Mouse (Mus musculus) stomach, postnatal 0 days (tissue): ENCODE data around the gene Trim30c. TPM values are rescaled to one million over a fixed set of nuclear protein-coding genes. Genes with fewer than 3 reads are reported as not detected.
A peak's percentile ranks its signal among the peaks of the same experiment; 100 is the strongest.

ENCODE experiments used
- ATAC-seq: fragments of 200-750 bp; cut with Nextera tagmentation; 2 replicates; pipeline ENCODE4 v1.8.0; 2017; ENCODE audit not compliant: low FRiP score, low TSS enrichment
- DNase-seq: peaks from one replicate; pipeline ENCODE4 v3.0.0-alpha.2; 2016; ENCODE audit warnings: low spot score
- H3K27ac ChIP-seq: fragments of 300-500 bp; sonication (generic); replicated peaks from 2 replicates; pipeline ENCODE4 v1.5.1; 2014; ENCODE audit warnings: mild to moderate bottlenecking, control low read depth
- H3K27me3 ChIP-seq: fragments of 300-500 bp; sonication (generic); 2 replicates; pipeline ENCODE4 v1.6.1; 2014; ENCODE audit warnings: low read length; ENCODE audit not compliant: control insufficient read depth, insufficient read depth
- H3K36me3 ChIP-seq: fragments of 300-500 bp; sonication (generic); 2 replicates; pipeline ENCODE4 v1.6.1; 2014; ENCODE audit warnings: low read length, mixed read lengths; ENCODE audit not compliant: control insufficient read depth, insufficient read depth
- H3K4me1 ChIP-seq: fragments of 300-500 bp; sonication (generic); replicated peaks from 2 replicates; pipeline ENCODE4 v1.6.1; 2014; ENCODE audit warnings: antibody characterized with exemption; ENCODE audit not compliant: control insufficient read depth, insufficient read depth
- H3K4me2 ChIP-seq: fragments of 300-500 bp; sonication (generic); replicated peaks from 2 replicates; pipeline ENCODE4 v1.6.1; 2014; ENCODE audit warnings: low read depth, mild to moderate bottlenecking, control low read depth, moderate library complexity
- H3K4me3 ChIP-seq: fragments of 300-500 bp; sonication (generic); 2 replicates; pipeline ENCODE4 v1.5.1; 2014; ENCODE audit warnings: low read depth, low read length, control low read depth
- H3K9ac ChIP-seq: fragments of 300-500 bp; sonication (generic); 2 replicates; pipeline ENCODE4 v1.6.1; 2014; ENCODE audit warnings: mild to moderate bottlenecking, low read length, control low read depth, mixed read lengths
- H3K9me3 ChIP-seq: fragments of 300-500 bp; sonication (generic); 2 replicates; pipeline ENCODE4 v1.6.1; 2016; ENCODE audit warnings: low read length; ENCODE audit not compliant: control insufficient read depth
- CTCF ChIP-seq: IDR thresholded peaks from 2 replicates; pipeline ENCODE4 v1.5.1; 2016; ENCODE audit warnings: antibody characterized with exemption, low read depth, mild to moderate bottlenecking, moderate library complexity
- EP300 ChIP-seq: optimal IDR thresholded peaks from 2 replicates; pipeline ENCODE3; 2016; ENCODE audit warnings: antibody characterized with exemption
- WGBS: fragments of 180-500 bp; shearing (Covaris S2); extraction: QIAGEN DNeasy Blood & Tissue Kit; methylation state at CpG from one replicate; pipeline ENCODE4 v1.1.7; 2014; 5-methylcytosine and 5-hydroxymethylcytosine counted together
- polyA plus RNA-seq: library from polyadenylated mRNA; unstranded; fragments of >200 nt; fragmentation: Nextera tagmentation; extraction: Ambion mirVana; gene quantifications from 2 replicates; pipeline ENCODE4 v1.2.1, GENCODE M21; 2015

Trim30c gene
- polyA plus RNA-seq: 0.08 and 0.11 TPM in 2 replicates

GRCm38 (mm10) chr7:104400698-104401097 is at the start of gene Trim30c:
TSS of gene Trim30c (minus strand) at chr7:104400837.
- 75% methylated on average over 1 of the region's 1 CpGs for WGBS
- Histone ChIP-seq H3K4me2 (no peak within 1 kb of the TSS), H3K27ac (no peak within 1 kb of the TSS), H3K4me1 (no peaks in the 10 kb centered on the region), H3K27me3 (no peaks in the 10 kb centered on the region), H3K36me3 (no peaks in the 10 kb centered on the region), H3K4me3 (no peak within 1 kb of the TSS), H3K9ac (no peak within 1 kb of the TSS), H3K9me3 (no peaks in the 10 kb centered on the region)
- no peak for DNase-seq
- no peak for TF ChIP-seq EP300
- TF ChIP-seq CTCF: no peak
- no peak for ATAC-seq

DNA sequence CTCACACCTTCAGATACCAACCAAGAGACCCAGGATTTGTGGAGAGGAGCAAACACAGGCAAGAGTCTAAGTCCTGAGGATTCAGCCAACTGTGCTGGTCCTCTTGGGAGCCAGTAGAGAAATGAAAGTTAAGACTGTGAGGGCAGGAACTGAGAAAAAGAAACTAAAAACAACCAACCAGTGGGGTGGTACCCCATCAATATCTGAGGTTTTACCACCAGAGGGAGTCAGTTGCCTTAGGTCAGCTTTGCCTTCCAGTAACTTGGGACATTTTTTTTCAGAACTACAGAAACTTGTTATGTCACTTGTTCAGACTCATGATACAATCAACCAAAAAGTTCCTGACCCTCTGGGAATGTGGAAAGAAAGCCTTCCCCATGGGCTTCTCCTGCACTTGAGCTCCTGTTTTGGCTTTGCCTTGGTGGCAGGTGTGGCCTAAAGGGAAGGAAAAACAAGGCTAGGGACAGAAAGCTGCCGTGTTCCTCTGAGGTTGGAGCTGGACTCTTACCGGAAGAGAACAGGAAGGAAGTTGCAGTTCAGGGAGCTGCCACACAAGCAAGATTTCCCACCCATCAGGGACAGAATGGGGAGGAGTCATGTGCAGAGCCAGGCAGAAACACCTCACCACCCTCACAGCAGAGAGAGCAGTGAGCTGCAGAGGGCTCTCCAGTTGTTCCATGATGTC is 45.5 kb upstream of the Trim30c start:
- TF ChIP-seq CTCF (peak; percentile 57), EP300 (no peak)
- no peaks in the 10 kb centered on the region for H3K9me3 ChIP-seq
- H3K9ac ChIP-seq: no peak overlapping the region
- no peak overlapping the region for H3K4me3 ChIP-seq
- ATAC-seq (peak; percentile 40; the same call in 1 of the 2 replicates), DNase-seq (no peak)
- H3K4me2 ChIP-seq: no peak overlapping the region
- H3K36me3 ChIP-seq: no peaks in the 10 kb centered on the region
- H3K27ac ChIP-seq: no peak overlapping the region
- WGBS: 47% methylated on average over 2 of the region's 2 CpGs
- H3K27me3 ChIP-seq: no peaks in the 10 kb centered on the region
- H3K4me1 ChIP-seq: no peaks in the 10 kb centered on the region

- H3K4me2 ChIP-seq: no peak overlapping the region
- DNase-seq (no peak), ATAC-seq (no peak)
- H3K9ac ChIP-seq: no peak overlapping the region
- TF ChIP-seq EP300 (no peak), CTCF (no peak)
- H3K9me3 ChIP-seq: no peaks in the 10 kb centered on the region
- no peaks in the 10 kb centered on the region for H3K4me1 ChIP-seq
- H3K36me3 ChIP-seq: no peaks in the 10 kb centered on the region
- 90% methylated on average over 3 of the region's 3 CpGs for WGBS
- H3K27me3 ChIP-seq: no peaks in the 10 kb centered on the region
- H3K27ac ChIP-seq: no peak overlapping the region
- no peak overlapping the region for H3K4me3 ChIP-seq
Measured at GRCm38 (mm10) chr7:104404460-104404950, 3.9 kb upstream of the Trim30c start.

- TF ChIP-seq EP300: no peak
- TF ChIP-seq CTCF: no peak
- DNase-seq (no peak), ATAC-seq (no peak)
- no peak overlapping the region for H3K4me2 ChIP-seq
- no peaks in the 10 kb centered on the region for H3K9me3 ChIP-seq
- H3K4me1 ChIP-seq: no peaks in the 10 kb centered on the region
- H3K27ac ChIP-seq: no peak overlapping the region
- H3K27me3 ChIP-seq: no peaks in the 10 kb centered on the region
- no peak overlapping the region for H3K4me3 ChIP-seq
- no peak overlapping the region for H3K9ac ChIP-seq
- no peaks in the 10 kb centered on the region for H3K36me3 ChIP-seq
Measured at GRCm38 (mm10) chr7:104401140-104401539, 503 bp upstream of the Trim30c start.

DNA sequence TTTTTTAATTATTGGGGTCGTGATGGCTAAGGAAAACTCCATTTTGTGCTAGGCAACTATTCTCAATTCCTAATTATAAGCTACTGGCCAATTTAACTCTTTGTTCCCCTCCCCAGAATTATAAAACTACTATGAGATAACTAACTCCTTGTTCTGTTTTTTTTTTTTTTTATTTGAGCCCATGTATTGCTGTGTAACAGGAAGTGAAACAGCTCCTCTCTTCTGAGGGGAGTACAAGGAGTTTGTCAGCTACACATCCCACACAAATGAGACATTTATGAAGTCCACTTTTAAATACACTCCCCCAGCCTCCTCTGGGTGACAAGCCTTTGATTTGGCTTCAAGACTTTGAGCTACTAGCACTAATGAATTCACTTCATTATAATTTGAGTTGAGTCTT is 2.1 kb downstream of the Trim30c start:
- no peaks in the 10 kb centered on the region for H3K4me1 ChIP-seq
- TF ChIP-seq EP300 (no peak), CTCF (no peak)
- no peak overlapping the region for H3K4me2 ChIP-seq
- no peaks in the 10 kb centered on the region for H3K9me3 ChIP-seq
- WGBS: 76% methylated on average over 1 of the region's 1 CpGs
- no peak overlapping the region for H3K4me3 ChIP-seq
- H3K27me3 ChIP-seq: no peaks in the 10 kb centered on the region
- ATAC-seq: no peak
- no peak for DNase-seq
- no peak overlapping the region for H3K27ac ChIP-seq
- H3K9ac ChIP-seq: no peak overlapping the region
- no peaks in the 10 kb centered on the region for H3K36me3 ChIP-seq

DNA sequence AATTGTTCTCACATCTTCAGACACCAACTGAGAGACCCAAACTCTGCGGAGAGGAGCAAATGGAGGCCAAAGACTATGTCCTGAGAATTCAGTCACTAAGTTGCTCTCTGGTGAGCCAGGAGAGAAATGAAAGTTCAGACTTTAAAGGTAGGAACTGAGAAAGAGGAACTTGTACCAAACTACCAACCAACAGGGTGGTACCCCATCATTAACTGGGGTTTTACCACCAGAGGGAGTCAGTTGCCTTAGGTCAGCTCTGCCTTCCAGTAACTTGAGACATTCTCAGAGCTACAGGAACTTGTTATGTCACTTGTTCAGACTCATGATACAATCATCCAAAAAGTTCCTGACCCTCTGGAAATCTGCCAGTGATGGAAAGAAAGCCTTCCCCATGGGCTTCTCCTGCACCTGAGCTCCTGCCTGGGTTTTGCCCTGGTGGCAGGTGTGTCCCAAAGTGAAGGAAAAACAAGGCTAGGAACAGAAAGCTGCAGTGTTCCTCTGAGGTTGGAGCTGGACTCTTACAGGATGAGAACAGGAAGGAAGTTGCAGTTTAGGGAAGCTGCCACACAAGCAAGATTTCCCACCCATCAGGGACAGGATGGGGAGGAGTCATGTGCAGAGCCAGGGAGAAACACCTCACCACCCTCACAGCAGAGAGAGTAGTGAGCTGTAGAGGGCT is 30.8 kb downstream of the Trim30c start, which contains the start of gene Trim30b:
Gene Trim30b (minus strand): TSS at position 149 of the 679 bp plus-strand sequence.
- Histone ChIP-seq H3K36me3 (no peaks in the 10 kb centered on the region), H3K9me3 (no peaks in the 10 kb centered on the region), H3K4me1 (no peaks in the 10 kb centered on the region), H3K27me3 (no peaks in the 10 kb centered on the region), H3K4me3 (no peak within 1 kb of the TSS), H3K9ac (no peak within 1 kb of the TSS), H3K27ac (no peak within 1 kb of the TSS), H3K4me2 (no peak within 1 kb of the TSS)
- ATAC-seq (no peak), DNase-seq (no peak)
- WGBS: 66% methylated on average over 1 of the region's 1 CpGs
- TF ChIP-seq EP300: no peak
- TF ChIP-seq CTCF: peak; percentile 42
